Mouse (Mus musculus): ENCODE results near the gene Camk1. TPM values are rescaled to one million over a fixed set of nuclear protein-coding genes. Genes with fewer than 3 reads are reported as not detected.

The Camk1 gene
- total and polyA plus RNA-seq, 2 experiments: 15.6 to 16.1 TPM

DNA sequence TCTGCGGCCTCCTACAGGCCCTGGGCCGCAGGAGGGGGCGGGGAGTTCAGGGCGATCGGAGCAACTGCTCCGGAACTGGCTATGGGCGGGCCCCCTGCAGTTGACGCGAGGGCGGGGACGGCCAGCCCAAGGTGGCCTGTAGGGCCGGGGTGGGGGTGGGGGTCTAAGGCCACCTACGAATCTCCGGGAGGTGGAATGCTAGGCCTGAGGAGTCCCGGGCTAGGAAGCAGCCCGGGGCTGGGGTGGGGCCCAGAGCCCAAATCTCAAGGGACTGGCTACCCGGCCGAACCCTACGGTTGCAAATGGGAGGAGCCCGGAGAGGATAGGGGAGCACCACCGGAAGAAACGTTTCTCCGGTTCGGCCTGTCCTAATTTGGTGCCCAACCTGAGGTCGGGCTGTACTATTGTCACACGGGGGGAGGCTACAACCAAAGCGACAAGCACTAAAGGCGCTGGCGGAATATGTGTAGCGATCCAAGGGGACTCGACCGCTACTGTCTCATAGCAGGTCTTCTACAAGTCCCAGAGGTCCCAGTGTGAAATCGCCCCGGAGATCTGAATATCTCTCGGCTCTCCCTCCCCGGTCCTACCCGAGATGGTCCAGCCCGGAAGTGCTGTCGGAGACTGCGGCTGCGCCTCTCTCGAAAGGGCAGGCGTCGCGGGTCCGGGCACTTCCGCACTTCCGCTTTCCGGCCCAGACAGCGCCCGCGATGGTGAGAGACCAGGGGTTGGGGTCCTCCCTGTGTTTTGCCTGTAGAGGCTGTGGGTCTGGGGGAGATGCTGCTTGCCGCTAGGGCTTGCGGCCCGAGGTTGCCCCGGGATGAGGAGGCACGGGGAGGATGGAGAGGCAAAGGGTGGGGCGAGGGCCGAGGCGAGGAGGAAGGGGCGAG, 34.0 kb upstream of the Camk1 start, which contains the start of the genes Tada3 and Arpc4:
Gene Tada3, minus strand, starts transcription at position 388 of the 890 bp plus-strand sequence.
Gene Arpc4, plus strand, starts transcription at position 620 of the 890 bp plus-strand sequence.
- WGBS: under 1% methylated on average over 57 of the region's 61 CpGs
- H3K27me3 ChIP-seq (ENCODE audit: control insufficient read depth, insufficient read depth, low read length): no peaks in the 10 kb centered on the region
- H3K4me3 ChIP-seq (ENCODE audit: insufficient read depth, low read depth, low read length): peak within 1 kb of the TSS; percentile 91
- peaks cover 13% of the 10 kb centered on the region; the same call in 1 of the 2 replicates for H3K36me3 ChIP-seq (ENCODE audit: control insufficient read depth, insufficient read depth, low read length)
- peak; percentile 87 for DNase-seq (ENCODE audit: extremely low read depth, low read depth, low spot score)
- H3K4me1 ChIP-seq (ENCODE audit: control insufficient read depth, insufficient read depth, low read length): peaks cover 7% of the 10 kb centered on the region
- H3K9ac ChIP-seq (ENCODE audit: low read depth, low read length): peak within 1 kb of the TSS; percentile 88
- peak; percentile 70; the same call in 1 of the 2 replicates for TF ChIP-seq POLR2A (IDR thresholded peaks at IDR 0.05; ENCODE audit: extremely low read depth, insufficient read depth, low read length)
- no peak for TF ChIP-seq CTCF (IDR thresholded peaks at IDR 0.05; ENCODE audit: low read depth, low read length)
- peak within 1 kb of the TSS; percentile 97 for H3K27ac ChIP-seq (replicated peaks; ENCODE audit: insufficient read depth, low read depth, low read length)
- peaks cover 20% of the 10 kb centered on the region; the same call in 1 of the 2 replicates for H3K79me2 ChIP-seq (ENCODE audit: control insufficient read depth, insufficient read depth, low read length)

GRCm38 (mm10) chr6:113377172-113377495, 33.4 kb upstream of the Camk1 start:
- peaks cover 10% of the 10 kb centered on the region; the same call in 1 of the 2 replicates for H3K36me3 ChIP-seq (ENCODE audit: control insufficient read depth, insufficient read depth, low read length)
- 4% methylated on average over 7 of the region's 7 CpGs for WGBS
- no peak for TF ChIP-seq CTCF (IDR thresholded peaks at IDR 0.05; ENCODE audit: low read depth, low read length)
- no peak for TF ChIP-seq POLR2A (IDR thresholded peaks at IDR 0.05; ENCODE audit: extremely low read depth, insufficient read depth, low read length)
- DNase-seq (ENCODE audit: extremely low read depth, low read depth, low spot score): peak; percentile 79
- peaks cover 20% of the 10 kb centered on the region; the same call in 1 of the 2 replicates for H3K79me2 ChIP-seq (ENCODE audit: control insufficient read depth, insufficient read depth, low read length)
- peaks cover 7% of the 10 kb centered on the region for H3K4me1 ChIP-seq (ENCODE audit: control insufficient read depth, insufficient read depth, low read length)
- peak overlapping the region; percentile 72 for H3K4me3 ChIP-seq (ENCODE audit: insufficient read depth, low read depth, low read length)
- peak overlapping the region; percentile 76 for H3K9ac ChIP-seq (ENCODE audit: low read depth, low read length)
- peak overlapping the region; percentile 97 for H3K27ac ChIP-seq (replicated peaks; ENCODE audit: insufficient read depth, low read depth, low read length)
- H3K27me3 ChIP-seq (ENCODE audit: control insufficient read depth, insufficient read depth, low read length): no peaks in the 10 kb centered on the region

- peaks cover 13% of the 10 kb centered on the region; the same call in 1 of the 2 replicates for H3K36me3 ChIP-seq (ENCODE audit: control insufficient read depth, insufficient read depth, low read length)
- no peak overlapping the region for H3K9ac ChIP-seq (ENCODE audit: low read depth, low read length)
- no peak for DNase-seq (ENCODE audit: extremely low read depth, low read depth, low spot score)
- H3K27me3 ChIP-seq (ENCODE audit: control insufficient read depth, insufficient read depth, low read length): no peaks in the 10 kb centered on the region
- peaks cover 5% of the 10 kb centered on the region; the same call in 1 of the 2 replicates for H3K79me2 ChIP-seq (ENCODE audit: control insufficient read depth, insufficient read depth, low read length)
- 95% methylated on average over 4 of the region's 4 CpGs for WGBS
- peaks cover 3% of the 10 kb centered on the region for H3K4me1 ChIP-seq (ENCODE audit: control insufficient read depth, insufficient read depth, low read length)
- no peak overlapping the region for H3K27ac ChIP-seq (replicated peaks; ENCODE audit: insufficient read depth, low read depth, low read length)
- H3K4me3 ChIP-seq (ENCODE audit: insufficient read depth, low read depth, low read length): no peak overlapping the region
- TF ChIP-seq POLR2A (IDR thresholded peaks at IDR 0.05; ENCODE audit: extremely low read depth, insufficient read depth, low read length): no peak
- no peak for TF ChIP-seq CTCF (IDR thresholded peaks at IDR 0.05; ENCODE audit: low read depth, low read length)
These were observed 29.7 kb upstream of the Camk1 start for GRCm38 (mm10) chr6:113373491-113373890.

- 93% methylated on average over 20 of the region's 20 CpGs for WGBS
- no peak for DNase-seq (ENCODE audit: extremely low read depth, low read depth, low spot score)
- H3K4me1 ChIP-seq (ENCODE audit: control insufficient read depth, insufficient read depth, low read length): no peaks in the 10 kb centered on the region
- no peak for TF ChIP-seq CTCF (IDR thresholded peaks at IDR 0.05; ENCODE audit: low read depth, low read length)
- TF ChIP-seq POLR2A (IDR thresholded peaks at IDR 0.05; ENCODE audit: extremely low read depth, insufficient read depth, low read length): no peak
- no peak overlapping the region for H3K4me3 ChIP-seq (ENCODE audit: insufficient read depth, low read depth, low read length)
- no peaks in the 10 kb centered on the region for H3K79me2 ChIP-seq (ENCODE audit: control insufficient read depth, insufficient read depth, low read length)
- H3K27ac ChIP-seq (replicated peaks; ENCODE audit: insufficient read depth, low read depth, low read length): no peak overlapping the region
- no peak overlapping the region for H3K9ac ChIP-seq (ENCODE audit: low read depth, low read length)
- no peaks in the 10 kb centered on the region for H3K27me3 ChIP-seq (ENCODE audit: control insufficient read depth, insufficient read depth, low read length)
- H3K36me3 ChIP-seq (ENCODE audit: control insufficient read depth, insufficient read depth, low read length): peaks cover 15% of the 10 kb centered on the region
These were observed 26.6 kb upstream of the Camk1 start for GRCm38 (mm10) chr6:113370194-113370929.

GRCm38 (mm10) chr6:113368577-113368976, 24.8 kb upstream of the Camk1 start:
- no peak for DNase-seq (ENCODE audit: extremely low read depth, low read depth, low spot score)
- TF ChIP-seq CTCF (IDR thresholded peaks at IDR 0.05; ENCODE audit: low read depth, low read length): no peak
- TF ChIP-seq POLR2A (IDR thresholded peaks at IDR 0.05; ENCODE audit: extremely low read depth, insufficient read depth, low read length): no peak
- H3K79me2 ChIP-seq (ENCODE audit: control insufficient read depth, insufficient read depth, low read length): no peaks in the 10 kb centered on the region
- H3K9ac ChIP-seq (ENCODE audit: low read depth, low read length): no peak overlapping the region
- H3K27me3 ChIP-seq (ENCODE audit: control insufficient read depth, insufficient read depth, low read length): no peaks in the 10 kb centered on the region
- H3K4me1 ChIP-seq (ENCODE audit: control insufficient read depth, insufficient read depth, low read length): peaks cover 3% of the 10 kb centered on the region
- WGBS: 94% methylated on average over 5 of the region's 5 CpGs
- peaks cover 15% of the 10 kb centered on the region for H3K36me3 ChIP-seq (ENCODE audit: control insufficient read depth, insufficient read depth, low read length)
- H3K4me3 ChIP-seq (ENCODE audit: insufficient read depth, low read depth, low read length): no peak overlapping the region
- H3K27ac ChIP-seq (replicated peaks; ENCODE audit: insufficient read depth, low read depth, low read length): no peak overlapping the region

All from liver, adult 2 months (tissue).